Comparison of ENCODE assay signal across 7 mouse cellular contexts in genomic region chr4:128706626-128707025, GRCm38 (mm10). TPM values are rescaled to one million over a fixed set of nuclear protein-coding genes. Genes with fewer than 3 reads are reported as not detected.
DNase-seq lines count a peak whose midpoint lies in the region; TF ChIP-seq lines count a peak whose summit lies in the region.

No protein-coding gene starts in this region.

- no peaks in the 10 kb centered on the region; the same call in 1 of the 2 replicates for H3K4me1 ChIP-seq in spleen, adult 2 months (ENCODE audit: control insufficient read depth, insufficient read depth, insufficient read length)
- peaks cover 14% of the 10 kb centered on the region for H3K4me1 ChIP-seq in olfactory bulb, adult 2 months (ENCODE audit: control insufficient read depth, insufficient read depth, low read length)

- no peaks in the 10 kb centered on the region for H3K27me3 ChIP-seq in spleen, adult 2 months (ENCODE audit: control insufficient read depth, insufficient read depth, low read length)

- no peak for DNase-seq in spleen, adult 2 months (ENCODE audit: low read depth in 1 of 2, low spot score in 2 of 2)
- DNase-seq in spleen, postnatal 14 days (ENCODE audit: low spot score in 2 of 2): no peak
- peak; percentile 65 for DNase-seq in forelimb bud, embryonic 11.5 days (ENCODE audit: low read depth, low spot score)
- peak; percentile 41 to 49 for DNase-seq in kidney, postnatal 36 days
- no peak for DNase-seq in cerebellum, postnatal 36 days
- DNase-seq in ovary, postnatal 14 days (ENCODE audit: low spot score): no peak

- no peak overlapping the region for H3K4me3 ChIP-seq in spleen, adult 2 months (ENCODE audit: extremely low read depth, insufficient read depth, insufficient read length)
- no peak overlapping the region for H3K4me3 ChIP-seq in olfactory bulb, adult 2 months (ENCODE audit: insufficient read depth, low read depth, low read length)

- no peak for TF ChIP-seq POLR2A in spleen, adult 2 months (IDR thresholded peaks at IDR 0.05; ENCODE audit: low read depth, low read length)
- TF ChIP-seq POLR2A in olfactory bulb, adult 2 months (IDR thresholded peaks at IDR 0.05; ENCODE audit: insufficient read depth, low read depth, low read length): no peak

- 12% methylated on average over 9 of the region's 9 CpGs for WGBS in spleen, adult 2 months
- 33% methylated on average over 9 of the region's 9 CpGs for WGBS in olfactory bulb, adult 2 months

- no peaks in the 10 kb centered on the region for H3K36me3 ChIP-seq in spleen, adult 2 months (ENCODE audit: control insufficient read depth, insufficient read depth, low read length)

- no peak overlapping the region for H3K27ac ChIP-seq in spleen, adult 2 months (ENCODE audit: insufficient read depth, low read length)
- no peak overlapping the region for H3K27ac ChIP-seq in olfactory bulb, adult 2 months (ENCODE audit: insufficient read depth, low read depth, low read length)

- TF ChIP-seq CTCF in spleen, adult 2 months (IDR thresholded peaks at IDR 0.05; ENCODE audit: extremely low read depth, insufficient read depth, insufficient read length, insufficient replicate concordance): peak; percentile 13; the same call in 1 of the 2 replicates
- TF ChIP-seq CTCF in olfactory bulb, adult 2 months (IDR thresholded peaks at IDR 0.05; ENCODE audit: insufficient read depth, low read depth, low read length): peak; percentile 24; the same call in 1 of the 2 replicates

RNA-seq across cellular contexts. Expression of gene A3galt2, which starts 48.5 kb away (rescaled TPM):
- 0.41 TPM in 2 replicates for polyA plus RNA-seq in spleen, adult 2 months (2012; rRNA removed)
- not detected in 2 replicates for polyA plus RNA-seq in olfactory bulb, adult 2 months (2012; ENCODE audit: insufficient read depth, insufficient read length, low replicate concordance, missing spikeins)

RNA-seq across cellular contexts. Expression of gene Phc2, which starts 52.1 kb away (rescaled TPM):
- 76.7 and 101 TPM in 2 replicates for polyA plus RNA-seq in spleen, adult 2 months (2012; rRNA removed)
- polyA plus RNA-seq in olfactory bulb, adult 2 months (2012; ENCODE audit: insufficient read depth, insufficient read length, low replicate concordance, missing spikeins): not detected in 2 replicates

Comparison
In these comparisons a context has a peak if more than half of its experiments do, and no peak if none do; other contexts are left out.
1. DNase-seq: peak in forelimb bud, embryonic 11.5 days (single experiment) and kidney, postnatal 36 days (2 of 2); none in spleen, adult 2 months (0 of 2), spleen, postnatal 14 days (0 of 2), cerebellum, postnatal 36 days (0 of 2) and ovary, postnatal 14 days (single experiment).
2. RNA of gene Phc2, which starts 52.1 kb away (polyA plus RNA-seq): 76.7 to 101 TPM in spleen, adult 2 months; not detected in olfactory bulb, adult 2 months; every median in the first group is over 10 times any median in the second.